Mouse (Mus musculus) kidney, adult 10 weeks (tissue): ENCODE data around the gene Gsc2. TPM values are rescaled to one million over a fixed set of nuclear protein-coding genes. Genes with fewer than 3 reads are reported as not detected.

ENCODE experiments used
- polyA plus RNA-seq: library from polyadenylated mRNA; stranded (reverse); fragments of 350-450 nt; fragmentation: Illumina TruSeq; extraction: RNeasy Lipid Tissue Mini Kit (QIAGEN cat#74804); gene quantifications from one replicate; pipeline ENCODE4 v1.2.3, GENCODE M21; 2014; ENCODE audit warnings: low read depth, low replicate concordance

Gsc2 gene
- not detected for polyA plus RNA-seq

DNA sequence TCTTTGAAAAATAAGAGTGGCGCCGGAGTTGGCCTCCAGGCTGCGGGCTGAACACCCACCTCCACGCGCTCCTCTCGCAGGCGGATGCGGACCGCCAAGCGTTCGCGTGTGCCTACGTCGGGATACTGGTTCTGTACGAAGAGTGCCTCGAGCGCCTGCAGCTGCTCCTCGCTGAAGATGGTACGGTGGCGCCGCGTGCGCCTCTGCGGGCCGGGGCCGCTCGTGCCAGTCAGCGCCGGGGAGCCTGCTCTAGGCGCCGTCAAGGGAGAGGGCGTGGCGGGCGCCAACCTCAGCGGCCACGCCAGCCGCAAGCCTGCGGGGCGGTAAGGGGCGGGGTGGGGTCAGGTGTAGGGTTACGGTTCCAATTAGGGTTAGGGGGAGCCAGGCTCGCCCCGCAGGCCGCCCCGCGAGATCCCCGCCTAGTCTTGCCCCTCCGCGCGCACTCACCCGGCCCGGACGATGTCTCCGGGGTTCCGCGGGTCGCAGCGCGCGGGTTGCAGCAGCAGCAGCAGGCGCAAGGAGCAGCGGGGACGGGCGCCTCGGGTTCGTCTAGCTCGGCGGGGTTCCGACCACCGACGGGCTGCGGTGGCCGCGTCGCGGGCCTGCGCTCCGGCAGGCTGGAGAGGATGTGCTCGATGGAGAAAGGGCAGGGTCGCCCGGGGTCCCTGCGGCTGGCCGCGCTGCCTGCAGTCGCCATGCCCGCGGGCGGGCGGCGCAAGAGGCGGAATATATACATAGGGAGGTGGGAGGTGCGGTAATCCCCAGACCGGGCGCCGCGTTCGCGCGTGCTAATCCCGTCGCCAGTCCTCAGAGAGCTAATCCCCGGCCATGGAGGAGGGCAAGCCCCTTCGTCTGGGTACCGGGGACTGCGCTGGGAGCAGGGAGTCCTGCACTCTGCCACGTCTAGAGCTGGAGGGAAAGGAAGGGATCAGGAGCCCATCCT is at the start of gene Gsc2:
Gene Gsc2 (minus strand): TSS at position 753 of the 943 bp plus-strand sequence.

DNA sequence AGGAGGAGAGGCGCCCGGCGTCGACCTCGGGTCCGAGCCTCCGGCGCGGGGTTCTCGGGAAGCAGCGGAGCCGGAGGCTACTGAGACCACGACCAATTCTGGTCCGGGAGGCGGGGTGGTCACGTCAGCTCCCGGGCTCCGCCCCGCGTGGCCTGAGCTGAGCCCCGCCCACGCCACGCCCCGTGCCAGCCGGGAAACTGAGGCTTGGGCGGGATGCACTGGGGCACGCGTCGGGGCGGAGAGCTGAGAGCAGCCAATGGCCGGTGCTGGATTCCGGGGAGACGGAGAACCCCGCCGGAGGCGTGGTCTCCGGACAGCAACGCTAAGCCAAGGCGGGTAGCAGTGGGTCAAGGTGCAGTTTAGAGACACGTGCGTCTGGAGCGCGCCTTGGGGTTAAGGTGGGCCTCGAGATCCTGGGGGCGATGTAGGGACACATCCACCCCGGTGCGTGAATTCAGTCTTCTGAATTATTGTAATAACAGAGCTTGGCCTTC is 13.3 kb upstream of the Gsc2 start, which contains the start of gene Slc25a1:
Gene Slc25a1 (minus strand): TSS at position 133 of the 494 bp plus-strand sequence.

GRCm38 (mm10) chr16:17911052-17911595 is 3.7 kb downstream of the Gsc2 start, which contains the start of gene Ess2:
Gene Ess2 (minus strand): TSS chr16:17911348.

DNA sequence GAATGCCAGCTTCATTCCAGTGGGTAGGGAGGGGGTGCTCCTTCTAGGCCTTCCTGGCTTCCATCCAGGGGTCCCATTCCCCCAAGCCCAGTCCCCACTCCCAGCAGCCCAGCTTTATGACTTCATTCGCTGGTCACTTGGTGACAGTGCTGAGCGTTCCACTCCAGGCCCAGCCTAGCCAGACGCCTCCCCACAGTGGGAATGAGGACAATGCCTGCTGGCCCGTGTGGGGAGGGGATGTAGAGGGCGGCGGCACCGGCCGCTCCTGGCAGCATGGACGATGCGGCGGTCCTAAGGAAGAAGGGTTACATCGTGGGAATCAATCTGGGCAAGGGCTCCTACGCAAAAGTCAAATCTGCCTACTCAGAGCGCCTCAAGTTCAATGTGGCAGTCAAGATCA is 16.4 kb downstream of the Gsc2 start, which contains the start of the genes Dgcr2 and Tssk2:
Gene Dgcr2 (minus strand): TSS at position 101 of the 400 bp plus-strand sequence.
Gene Tssk2 (plus strand): TSS at position 176 of the 400 bp plus-strand sequence.

DNA sequence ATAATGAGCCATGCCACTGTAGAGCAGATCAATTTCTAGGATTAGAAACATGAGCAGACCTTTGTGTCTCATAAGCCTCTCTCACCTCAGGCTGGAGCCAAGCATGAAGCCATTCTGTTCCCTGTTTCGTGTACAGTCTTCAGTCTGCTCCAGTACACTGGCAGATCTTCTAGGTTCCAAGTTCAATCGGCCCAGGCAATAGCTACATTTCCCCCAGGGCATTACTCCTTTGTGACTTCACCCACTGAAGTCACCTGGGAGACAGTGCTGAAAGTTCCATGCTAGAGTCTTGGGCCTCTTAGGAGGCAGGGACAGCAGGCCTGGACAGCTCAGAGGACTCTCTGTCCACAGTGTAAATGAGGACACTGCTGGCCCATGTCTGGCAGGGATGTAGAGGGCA is 20.9 kb downstream of the Gsc2 start, which contains the start of gene Tssk1:
Gene Tssk1 (plus strand): TSS at position 301 of the 400 bp plus-strand sequence.

DNA sequence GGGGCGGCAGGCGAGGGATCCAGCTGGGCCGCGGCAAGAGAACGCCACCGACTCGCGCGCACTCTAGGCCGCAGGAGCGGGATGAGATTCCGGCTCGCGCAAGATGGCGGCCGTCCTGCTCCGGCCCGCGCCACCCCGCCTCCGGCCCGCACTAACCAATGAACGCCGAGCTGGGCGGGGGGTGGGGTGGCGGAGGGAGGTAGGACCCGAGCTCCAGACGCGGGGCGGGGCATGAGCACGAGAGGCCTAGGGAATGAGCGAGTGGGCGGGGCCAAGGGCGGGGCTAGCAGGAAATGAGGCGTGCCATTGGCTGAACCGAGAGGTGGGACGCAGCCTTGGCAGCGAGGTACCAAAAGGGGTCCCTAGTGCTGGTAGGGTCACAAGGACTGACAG is 23.3 kb downstream of the Gsc2 start, which contains the start of gene Gm20518:
Gene Gm20518 (minus strand): TSS at position 105 of the 393 bp plus-strand sequence.

Other genes with a start within 250 kb of the Gsc2 start
- gene Med15, start 182.2 kb downstream of the Gsc2 start, polyA plus RNA-seq, result 3.7 TPM
- gene Klhl22, start 155.4 kb downstream of the Gsc2 start, polyA plus RNA-seq, result 11.0 TPM
- gene Scarf2, start 117.8 kb downstream of the Gsc2 start, polyA plus RNA-seq, result not detected
- 1.5 TPM for gene B830017H08Rik, start 81.9 kb downstream of the Gsc2 start, polyA plus RNA-seq
- gene Car15, start 76.7 kb downstream of the Gsc2 start, polyA plus RNA-seq, result 10.1 TPM
- 0.12 TPM for gene Gm20518, start 23.4 kb downstream of the Gsc2 start, polyA plus RNA-seq
- not detected for gene Tssk1, start 20.8 kb downstream of the Gsc2 start, polyA plus RNA-seq
- gene Dgcr2, start 16.5 kb downstream of the Gsc2 start, polyA plus RNA-seq, result 6.5 TPM
- gene Tssk2, start 16.4 kb downstream of the Gsc2 start, polyA plus RNA-seq, result not detected
- gene Ess2, start 3.7 kb downstream of the Gsc2 start, polyA plus RNA-seq, result 1.9 TPM
- gene Slc25a1, start 13.2 kb upstream of the Gsc2 start, polyA plus RNA-seq, result 19.7 TPM
- not detected for gene Vpreb2, start 65.4 kb upstream of the Gsc2 start, polyA plus RNA-seq
- 10.4 TPM for gene Dgcr6, start 137.8 kb upstream of the Gsc2 start, polyA plus RNA-seq
- 3.2 TPM for gene Prodh, start 175.1 kb upstream of the Gsc2 start, polyA plus RNA-seq
- not detected for gene Rtn4r, start 212.6 kb upstream of the Gsc2 start, polyA plus RNA-seq